Mouse (Mus musculus) gastrocnemius, adult 2 months (tissue): ENCODE measurements around the gene Scamp1. TPM values are rescaled to one million over a fixed set of nuclear protein-coding genes. Genes with fewer than 3 reads are reported as not detected.

ENCODE experiments used
- DNase-seq: peaks from one replicate; pipeline ENCODE4 v3.0.0; 2022
- H3K27ac ChIP-seq: fragments of 200-600 bp; 2 replicates; pipeline ENCODE4 v1.8.1; 2022; ENCODE audit warnings: mild to moderate bottlenecking
- H3K4me3 ChIP-seq: fragments of 200-600 bp; 2 replicates; pipeline ENCODE4 v1.8.1; 2022; ENCODE audit warnings: mild to moderate bottlenecking, moderate library complexity
- CTCF ChIP-seq: fragments of 200-600 bp; IDR thresholded peaks from 2 replicates; pipeline ENCODE4 v1.8.1; 2022; ENCODE audit warnings: antibody characterized with exemption, mild to moderate bottlenecking, moderate library complexity
- intact Hi-C: fragments of 180-260 bp; cut with DNase I; formaldehyde crosslinking; loops from one replicate; pipeline ENCODE4 v1.15.1; 2025
- total RNA-seq, 2 experiments: library from RNA; stranded (reverse); gene quantifications; 2 replicates each; pipeline ENCODE4 v1.2.3; 2021

Scamp1 gene
- total RNA-seq, 2 experiments from 2014 or later: 16.6 to 20.3 TPM

- Histone ChIP-seq H3K27ac (no peak overlapping the region), H3K4me3 (no peak overlapping the region)
- peak; percentile 88 for TF ChIP-seq CTCF
- intact Hi-C loops: loop anchor here (2.0 to 10.0 kb wide), 4 partner anchors 60 to 410 kb away; no protein-coding TSS in a partner anchor
- DNase-seq: peak; percentile 63
Measured at GRCm38 (mm10) chr13:94205234-94205633, 80.4 kb downstream of the Scamp1 start.

GRCm38 (mm10) chr13:94199829-94200228 lies 85.8 kb downstream of the Scamp1 start:
- no peak for TF ChIP-seq CTCF
- H3K27ac ChIP-seq: no peak overlapping the region
- no peak overlapping the region for H3K4me3 ChIP-seq
- intact Hi-C loops: loop anchor here (10.0 kb wide), 3 partner anchors 135 to 405 kb away; no protein-coding TSS in a partner anchor
- no peak for DNase-seq

GRCm38 (mm10) chr13:94198616-94199015 lies 87.0 kb downstream of the Scamp1 start:
- intact Hi-C loops: no loop called here
- no peak for DNase-seq
- Histone ChIP-seq H3K27ac (no peak overlapping the region), H3K4me3 (no peak overlapping the region)
- TF ChIP-seq CTCF: no peak

- DNase-seq: no peak
- TF ChIP-seq CTCF: no peak
- intact Hi-C loops: no loop called here
- no peak overlapping the region for H3K27ac ChIP-seq
- no peak overlapping the region for H3K4me3 ChIP-seq
Measured at GRCm38 (mm10) chr13:94193227-94193626, 92.4 kb downstream of the Scamp1 start.

- Histone ChIP-seq H3K4me3 (no peak overlapping the region), H3K27ac (no peak overlapping the region)
- TF ChIP-seq CTCF: no peak
- intact Hi-C loops: no loop called here
- no peak for DNase-seq
Measured at GRCm38 (mm10) chr13:94190386-94190785, 95.3 kb downstream of the Scamp1 start.

GRCm38 (mm10) chr13:94188200-94189086 lies 97.2 kb downstream of the Scamp1 start:
- no peak for TF ChIP-seq CTCF
- no peak overlapping the region for H3K4me3 ChIP-seq
- no peak for DNase-seq
- intact Hi-C loops: no loop called here
- no peak overlapping the region for H3K27ac ChIP-seq

- no peak for DNase-seq
- TF ChIP-seq CTCF: no peak
- intact Hi-C loops: no loop called here
- Histone ChIP-seq H3K27ac (peak overlapping the region; percentile 59), H3K4me3 (no peak overlapping the region)
Measured at GRCm38 (mm10) chr13:94185631-94186030, 100.0 kb downstream of the Scamp1 start.

- intact Hi-C loops: no loop called here
- Histone ChIP-seq H3K4me3 (no peak overlapping the region), H3K27ac (peak overlapping the region; percentile 82)
- TF ChIP-seq CTCF: no peak
- no peak for DNase-seq
Measured at GRCm38 (mm10) chr13:94184726-94185456, 100.8 kb downstream of the Scamp1 start.

- peak overlapping the region; percentile 82 for H3K27ac ChIP-seq
- intact Hi-C loops: no loop called here
- TF ChIP-seq CTCF: no peak
- H3K4me3 ChIP-seq: no peak overlapping the region
- DNase-seq: peak; percentile 73
Measured at GRCm38 (mm10) chr13:94183372-94184021, 102.2 kb downstream of the Scamp1 start.

- Histone ChIP-seq H3K4me3 (no peak overlapping the region), H3K27ac (no peak overlapping the region)
- TF ChIP-seq CTCF: no peak
- no peak for DNase-seq
- intact Hi-C loops: no loop called here
Measured at GRCm38 (mm10) chr13:94182026-94182425, 103.6 kb downstream of the Scamp1 start.

GRCm38 (mm10) chr13:94180477-94181420 lies 104.9 kb downstream of the Scamp1 start:
- no peak overlapping the region for H3K4me3 ChIP-seq
- H3K27ac ChIP-seq: no peak overlapping the region
- no peak for TF ChIP-seq CTCF
- intact Hi-C loops: no loop called here
- no peak for DNase-seq
